Mouse (Mus musculus) intestine, embryonic 15.5 days (tissue): ENCODE measurements around the gene Lgr4. TPM values are rescaled to one million over a fixed set of nuclear protein-coding genes. Genes with fewer than 3 reads are reported as not detected.

Experiments
- ATAC-seq: fragments of 200-750 bp; cut with Nextera tagmentation; 2 replicates; pipeline ENCODE4 v1.8.0; 2017; ENCODE audit warnings: moderate TSS enrichment, moderate library complexity
- H3K27ac ChIP-seq: fragments of 300-500 bp; sonication (generic); 2 replicates; pipeline ENCODE4 v1.5.1; 2015; ENCODE audit warnings: mild to moderate bottlenecking, inconsistent platforms
- H3K27me3 ChIP-seq: fragments of 300-500 bp; sonication (generic); replicated peaks from 2 replicates; pipeline ENCODE4 v1.6.1; 2015; ENCODE audit warnings: inconsistent platforms
- H3K36me3 ChIP-seq: fragments of 300-500 bp; sonication (generic); 2 replicates; pipeline ENCODE4 v1.6.1; 2015; ENCODE audit warnings: inconsistent platforms
- H3K4me1 ChIP-seq: fragments of 300-500 bp; sonication (generic); replicated peaks from 2 replicates; pipeline ENCODE4 v1.6.1; 2015; ENCODE audit warnings: inconsistent platforms
- H3K4me2 ChIP-seq: fragments of 300-500 bp; sonication (generic); replicated peaks from 2 replicates; pipeline ENCODE4 v1.6.1; 2015; ENCODE audit warnings: mild to moderate bottlenecking, inconsistent platforms
- H3K4me3 ChIP-seq: fragments of 300-500 bp; sonication (generic); replicated peaks from 2 replicates; pipeline ENCODE4 v1.5.1; 2015; ENCODE audit warnings: inconsistent platforms
- H3K9ac ChIP-seq: fragments of 300-500 bp; sonication (generic); 2 replicates; pipeline ENCODE4 v1.6.1; 2015; ENCODE audit warnings: inconsistent platforms
- H3K9me3 ChIP-seq: fragments of 300-500 bp; sonication (generic); 2 replicates; pipeline ENCODE4 v1.6.1; 2016; ENCODE audit warnings: inconsistent platforms
- WGBS: fragments of 180-500 bp; shearing (Covaris S2); methylation state at CpG from one replicate; pipeline ENCODE4 v1.1.7; 2015; 5-methylcytosine and 5-hydroxymethylcytosine counted together
- polyA plus RNA-seq: library from polyadenylated mRNA; unstranded; fragments of >200 nt; fragmentation: Nextera tagmentation; extraction: Ambion mirVana; gene quantifications from 2 replicates; pipeline ENCODE4 v1.2.1, GENCODE M21; 2015

Gene Lgr4
- polyA plus RNA-seq, 1 experiment from 2014 or later, result 29.4 TPM

DNA sequence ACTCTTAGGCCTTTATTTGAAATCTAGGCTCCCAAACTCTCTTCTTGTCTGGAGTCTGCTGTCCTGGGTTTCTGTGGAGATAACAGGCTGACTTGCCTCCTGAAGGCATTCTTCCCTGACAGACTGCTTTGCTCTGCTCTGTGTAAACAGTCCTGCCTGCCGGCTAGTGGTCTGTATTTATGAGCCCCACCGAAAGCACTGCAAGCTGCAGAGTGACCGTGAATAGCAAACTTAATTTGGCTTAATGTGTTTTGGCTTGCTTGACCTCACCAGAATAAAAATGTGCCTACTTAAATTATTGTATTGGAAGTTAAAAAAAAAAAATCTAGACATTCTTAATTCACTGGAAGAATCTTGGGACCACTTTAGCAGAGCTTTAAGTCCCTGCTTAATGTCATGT, 71.7 kb downstream of the Lgr4 start:
- Histone ChIP-seq H3K9ac (no peak overlapping the region), H3K27ac (0 out of 2 replicates have a peak overlapping the region, but pooled peaks have one; percentile 64), H3K27me3 (no peaks in the 10 kb centered on the region), H3K36me3 (no peaks in the 10 kb centered on the region), H3K4me3 (no peak overlapping the region), H3K9me3 (no peaks in the 10 kb centered on the region), H3K4me2 (no peak overlapping the region), H3K4me1 (peaks cover 29% of the 10 kb centered on the region)
- 3% methylated on average over 3 of the region's 3 CpGs for WGBS
- ATAC-seq, result 0 out of 2 replicates have a peak, but pooled peaks have one; percentile 36

DNA sequence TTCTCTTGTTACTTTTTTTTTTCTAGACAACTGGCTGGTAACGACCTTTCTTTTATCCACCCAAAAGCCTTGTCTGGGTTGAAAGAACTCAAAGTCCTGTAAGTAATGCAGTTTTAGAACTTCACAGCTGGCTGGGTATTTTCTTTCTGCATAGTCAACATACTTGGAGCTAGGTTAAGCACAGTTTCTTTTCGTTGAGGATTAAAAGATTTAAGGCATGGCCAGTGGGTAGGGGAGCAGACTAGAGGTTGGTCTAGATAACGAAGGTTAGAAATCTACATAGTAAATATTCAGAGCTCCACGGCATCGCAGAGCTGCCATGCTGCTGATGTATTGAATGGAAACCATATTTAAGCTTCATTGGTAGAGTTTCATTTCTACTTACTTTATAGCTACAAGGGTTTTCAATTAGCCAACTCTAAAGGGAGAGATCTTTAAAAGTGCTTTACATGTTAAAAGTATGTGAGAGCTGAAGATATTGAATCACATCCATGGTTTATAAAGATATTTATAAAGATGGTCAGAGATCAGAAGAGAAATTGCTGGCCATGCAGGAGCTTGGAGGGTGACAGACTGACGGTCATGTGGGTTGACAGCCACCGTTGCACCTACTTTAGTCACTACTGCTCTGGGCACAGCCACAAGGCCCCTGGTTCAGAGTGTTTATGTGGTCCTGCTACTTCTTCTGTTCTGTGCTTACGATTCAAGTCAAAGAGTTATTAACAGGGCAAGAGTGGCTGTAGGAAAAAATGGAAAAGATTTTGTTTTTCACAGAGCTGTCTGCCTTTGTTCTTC, 72.4 kb downstream of the Lgr4 start:
- H3K9ac ChIP-seq, result no peak overlapping the region
- H3K9me3 ChIP-seq, result no peaks in the 10 kb centered on the region
- H3K4me1 ChIP-seq, result peaks cover 33% of the 10 kb centered on the region
- 29% methylated on average over 8 of the region's 8 CpGs for WGBS
- no peak for ATAC-seq
- H3K27ac ChIP-seq, result peak overlapping the region; percentile 64
- no peak overlapping the region for H3K4me2 ChIP-seq
- no peak overlapping the region for H3K4me3 ChIP-seq
- H3K27me3 ChIP-seq, result no peaks in the 10 kb centered on the region
- no peaks in the 10 kb centered on the region for H3K36me3 ChIP-seq

GRCm38 (mm10) chr2:109991754-109992153, 74.3 kb downstream of the Lgr4 start:
- no peaks in the 10 kb centered on the region for H3K9me3 ChIP-seq
- peak; percentile 72 for ATAC-seq
- H3K27ac ChIP-seq, result no peak overlapping the region
- H3K4me1 ChIP-seq, result peaks cover 28% of the 10 kb centered on the region
- WGBS, result 68% methylated on average over 1 of the region's 1 CpGs
- H3K9ac ChIP-seq, result no peak overlapping the region
- no peaks in the 10 kb centered on the region for H3K36me3 ChIP-seq
- H3K4me2 ChIP-seq, result no peak overlapping the region
- no peak overlapping the region for H3K4me3 ChIP-seq
- H3K27me3 ChIP-seq, result no peaks in the 10 kb centered on the region

DNA sequence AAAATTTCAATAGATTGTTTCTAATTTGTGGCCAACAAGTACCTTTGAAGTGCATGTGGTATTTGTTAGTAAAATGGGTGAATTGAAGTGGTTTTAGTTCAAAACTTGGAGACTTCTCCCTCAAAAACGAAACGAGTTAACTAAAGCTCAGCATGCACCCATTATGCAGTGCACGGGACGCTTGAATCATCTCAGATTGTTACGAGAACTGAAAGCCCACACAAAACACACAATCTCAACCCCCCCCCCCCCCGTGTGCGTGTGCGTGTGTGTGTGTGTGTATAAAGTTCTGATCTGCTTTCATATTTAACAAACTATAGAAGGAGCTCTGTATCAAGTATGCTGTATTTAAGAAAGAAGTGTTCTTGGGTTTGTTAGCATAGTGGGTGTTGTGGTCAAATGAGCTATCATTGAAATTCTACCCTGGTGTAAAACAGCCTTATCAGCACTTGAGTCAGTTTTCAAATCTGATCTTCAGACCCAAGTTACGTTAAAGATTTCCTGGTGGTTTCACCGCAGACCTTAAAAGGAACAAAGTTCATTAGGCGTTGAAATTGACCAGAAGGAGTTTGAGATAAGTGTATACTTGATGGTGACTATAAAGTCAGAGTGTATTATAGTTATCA, 75.1 kb downstream of the Lgr4 start:
- Histone ChIP-seq H3K36me3 (no peaks in the 10 kb centered on the region), H3K4me1 (peaks cover 22% of the 10 kb centered on the region), H3K9ac (no peak overlapping the region), H3K9me3 (no peaks in the 10 kb centered on the region), H3K4me2 (peak overlapping the region; percentile 27; the same call in 1 of the 2 replicates), H3K27ac (0 out of 2 replicates have a peak overlapping the region, but pooled peaks have one; percentile 54), H3K4me3 (no peak overlapping the region), H3K27me3 (no peaks in the 10 kb centered on the region)
- WGBS, result 54% methylated on average over 11 of the region's 11 CpGs
- peak; percentile 52 for ATAC-seq

DNA sequence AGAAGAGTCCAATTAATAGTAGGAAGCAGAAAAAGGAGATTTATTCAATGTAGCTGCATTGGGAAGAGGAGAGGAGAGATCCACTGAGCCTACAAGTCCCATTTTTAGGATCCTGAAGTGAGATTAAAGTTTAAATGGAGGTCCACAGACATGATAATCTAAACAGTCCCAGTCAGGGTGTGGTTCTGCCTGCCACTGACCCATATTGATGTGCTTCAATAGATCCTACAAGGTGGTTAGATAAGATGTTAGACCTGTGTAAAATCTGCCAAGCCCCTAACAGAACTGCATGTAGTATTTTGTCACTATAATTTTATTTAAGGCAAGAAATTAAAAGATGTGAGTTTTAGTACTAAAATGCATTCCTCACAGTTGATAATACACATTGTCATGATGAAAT, 76.0 kb downstream of the Lgr4 start:
- H3K27me3 ChIP-seq, result no peaks in the 10 kb centered on the region
- no peak overlapping the region for H3K4me3 ChIP-seq
- no peak for ATAC-seq
- H3K4me1 ChIP-seq, result peaks cover 17% of the 10 kb centered on the region
- H3K36me3 ChIP-seq, result no peaks in the 10 kb centered on the region
- H3K27ac ChIP-seq, result no peak overlapping the region
- no peak overlapping the region for H3K4me2 ChIP-seq
- H3K9ac ChIP-seq, result no peak overlapping the region
- no peaks in the 10 kb centered on the region for H3K9me3 ChIP-seq

- no peak overlapping the region for H3K4me2 ChIP-seq
- 31% methylated on average over 2 of the region's 2 CpGs for WGBS
- no peak overlapping the region for H3K4me3 ChIP-seq
- H3K9me3 ChIP-seq, result no peaks in the 10 kb centered on the region
- peak overlapping the region; percentile 55 for H3K27ac ChIP-seq
- no peaks in the 10 kb centered on the region for H3K27me3 ChIP-seq
- peaks cover 4% of the 10 kb centered on the region; the same call in 1 of the 2 replicates for H3K36me3 ChIP-seq
- no peak for ATAC-seq
- no peak overlapping the region for H3K9ac ChIP-seq
- peaks cover 16% of the 10 kb centered on the region for H3K4me1 ChIP-seq
Measured at GRCm38 (mm10) chr2:109995061-109995460, 77.6 kb downstream of the Lgr4 start.

GRCm38 (mm10) chr2:109996411-109996810, 79.0 kb downstream of the Lgr4 start:
- no peaks in the 10 kb centered on the region for H3K9me3 ChIP-seq
- no peak for ATAC-seq
- no peak overlapping the region for H3K4me3 ChIP-seq
- no peaks in the 10 kb centered on the region for H3K27me3 ChIP-seq
- WGBS, result 51% methylated on average over 12 of the region's 12 CpGs
- H3K27ac ChIP-seq, result peak overlapping the region; percentile 8; the same call in 1 of the 2 replicates
- H3K4me1 ChIP-seq, result peaks cover 12% of the 10 kb centered on the region
- no peak overlapping the region for H3K4me2 ChIP-seq
- H3K9ac ChIP-seq, result no peak overlapping the region
- peaks cover 4% of the 10 kb centered on the region; the same call in 1 of the 2 replicates for H3K36me3 ChIP-seq

- WGBS, result 61% methylated on average over 1 of the region's 1 CpGs
- H3K36me3 ChIP-seq, result no peaks in the 10 kb centered on the region
- H3K27ac ChIP-seq, result 0 out of 2 replicates have a peak overlapping the region, but pooled peaks have one; percentile 37
Measured at GRCm38 (mm10) chr2:110004668-110005067, 87.2 kb downstream of the Lgr4 start.

GRCm38 (mm10) chr2:110005164-110005563, 87.7 kb downstream of the Lgr4 start:
- Histone ChIP-seq H3K27ac (no peak overlapping the region; the same call in 1 of the 2 replicates), H3K4me3 (no peak overlapping the region), H3K27me3 (no peaks in the 10 kb centered on the region), H3K4me1 (no peaks in the 10 kb centered on the region), H3K9me3 (no peaks in the 10 kb centered on the region), H3K9ac (no peak overlapping the region), H3K4me2 (no peak overlapping the region), H3K36me3 (no peaks in the 10 kb centered on the region)
- 65% methylated on average over 3 of the region's 3 CpGs for WGBS
- peak; percentile 36 for ATAC-seq

More at GRCm38 (mm10) chr2:110004668-110005067, 87.2 kb downstream of the Lgr4 start:
- Histone ChIP-seq H3K4me3 (no peak overlapping the region), H3K4me1 (no peaks in the 10 kb centered on the region), H3K9me3 (no peaks in the 10 kb centered on the region), H3K4me2 (no peak overlapping the region), H3K27me3 (no peaks in the 10 kb centered on the region), H3K9ac (no peak overlapping the region)
- ATAC-seq, result no peak

- Histone ChIP-seq H3K27ac (no peak overlapping the region; the same call in 1 of the 2 replicates), H3K27me3 (no peaks in the 10 kb centered on the region), H3K4me3 (no peak overlapping the region), H3K9me3 (no peaks in the 10 kb centered on the region), H3K4me2 (no peak overlapping the region), H3K9ac (no peak overlapping the region), H3K4me1 (no peaks in the 10 kb centered on the region), H3K36me3 (no peaks in the 10 kb centered on the region)
- WGBS, result 58% methylated on average over 3 of the region's 3 CpGs
- peak; percentile 84 for ATAC-seq
Measured at GRCm38 (mm10) chr2:110005596-110006239, 88.3 kb downstream of the Lgr4 start.

GRCm38 (mm10) chr2:110007423-110008267, 90.2 kb downstream of the Lgr4 start:
- Histone ChIP-seq H3K27ac (no peak overlapping the region), H3K9me3 (no peaks in the 10 kb centered on the region), H3K36me3 (peaks cover 13% of the 10 kb centered on the region), H3K27me3 (no peaks in the 10 kb centered on the region), H3K4me2 (no peak overlapping the region), H3K4me3 (no peak overlapping the region), H3K4me1 (no peaks in the 10 kb centered on the region), H3K9ac (no peak overlapping the region)
- ATAC-seq, result peak; percentile 45
- WGBS, result 81% methylated on average over 10 of the region's 10 CpGs
